ENCODE assay signal across 14 mouse cellular contexts in the genomic region with DNA sequence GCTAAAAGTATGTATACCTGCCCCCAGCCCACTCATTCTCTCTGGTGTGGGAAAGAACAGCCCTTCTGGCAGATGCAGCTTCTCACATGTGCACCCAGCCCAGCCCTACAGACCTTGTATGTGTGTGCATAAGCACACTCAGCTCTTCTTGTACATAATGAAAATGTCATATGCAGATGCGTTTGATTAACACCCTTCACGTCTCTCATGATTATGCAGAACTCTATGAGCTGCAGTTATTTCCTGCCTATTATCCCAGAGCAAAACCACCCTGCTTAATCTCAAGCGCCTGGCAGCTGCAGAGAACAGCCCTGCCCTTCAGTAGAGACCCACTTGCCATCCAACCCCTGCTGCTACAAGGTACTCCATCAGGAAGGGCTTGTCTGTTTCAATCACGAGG. TPM values are rescaled to one million over a fixed set of nuclear protein-coding genes. Genes with fewer than 3 reads are reported as not detected.
DNase-seq lines count a peak whose midpoint lies in the region; ATAC-seq and TF ChIP-seq lines count a peak whose summit lies in the region.
"Had no signal": no experiment of that assay in that cellular context is flagged by ENCODE, and none has a peak within 500 bp of the region (broad histone marks: within the 10 kb centered on the region; RNA-seq: fewer than 3 reads in every experiment).

No protein-coding gene starts in this region.

- TF ChIP-seq CTCF in hindbrain, postnatal 0 days (IDR thresholded peaks at IDR 0.05; ENCODE audit: low read depth), result no peak

- H3K27ac ChIP-seq in hindbrain, embryonic 10.5 days, result peak overlapping the region; percentile 3
- no peak overlapping the region for H3K27ac ChIP-seq in hindbrain, postnatal 0 days
- H3K27ac ChIP-seq in forebrain, embryonic 12.5 days, result peak overlapping the region; percentile 89
- H3K27ac ChIP-seq: heart, embryonic 10.5 days; lung, embryonic 15.5 days had no signal

- WGBS in hindbrain, embryonic 10.5 days, result 74% methylated on average over 4 of the region's 4 CpGs
- WGBS in hindbrain, postnatal 0 days, result 42% methylated on average over 4 of the region's 4 CpGs
- WGBS in forebrain, embryonic 12.5 days, result 45% methylated on average over 4 of the region's 4 CpGs

- H3K27me3 ChIP-seq in hindbrain, embryonic 10.5 days (ENCODE audit: insufficient read depth, poor library complexity, severe bottlenecking), result no peaks in the 10 kb centered on the region
- H3K27me3 ChIP-seq in hindbrain, postnatal 0 days (ENCODE audit: insufficient read depth, low read length), result no peaks in the 10 kb centered on the region
- no peaks in the 10 kb centered on the region for H3K27me3 ChIP-seq in forebrain, embryonic 12.5 days
- H3K27me3 ChIP-seq: lung, embryonic 15.5 days had no signal

- no peak overlapping the region for H3K4me3 ChIP-seq in hindbrain, embryonic 10.5 days
- no peak overlapping the region for H3K4me3 ChIP-seq in hindbrain, postnatal 0 days (ENCODE audit: low read length)
- no peak overlapping the region for H3K4me3 ChIP-seq in forebrain, embryonic 12.5 days (replicated peaks)
- H3K4me3 ChIP-seq: erythroblast, embryonic 14.5 days; heart, embryonic 10.5 days; lung, embryonic 15.5 days had no signal

- no peak for DNase-seq in hindbrain, embryonic 10.5 days (ENCODE audit: low spot score)
- no peak for DNase-seq in hindbrain, postnatal 0 days (ENCODE audit: low spot score)
- DNase-seq in MN1 (ENCODE audit: low spot score), result peak; percentile 32
- no peak for DNase-seq in T-cell, adult 2 months (ENCODE audit: low spot score)
- no peak for DNase-seq in layer of hippocampus, adult 18-20 months (ENCODE audit: low spot score in 2 of 2)
- DNase-seq in yolk sac, embryonic 10.5 days (ENCODE audit: low spot score), result no peak
- DNase-seq: cerebellum, adult 11 months; right cerebral cortex, adult 18-20 months; spleen, adult 18-20 months had no signal

- H3K4me1 ChIP-seq in hindbrain, embryonic 10.5 days (replicated peaks), result peaks cover 95% of the 10 kb centered on the region
- peaks cover 30% of the 10 kb centered on the region for H3K4me1 ChIP-seq in hindbrain, postnatal 0 days (ENCODE audit: insufficient read depth, low read length)
- H3K4me1 ChIP-seq in forebrain, embryonic 12.5 days, result peaks cover 93% of the 10 kb centered on the region

- H3K9ac ChIP-seq in hindbrain, postnatal 0 days (replicated peaks; ENCODE audit: low read length), result no peak overlapping the region
- no peak overlapping the region for H3K9ac ChIP-seq in forebrain, embryonic 12.5 days
- H3K9ac ChIP-seq: lung, embryonic 15.5 days had no signal

- no peak for ATAC-seq in hindbrain, postnatal 0 days
- ATAC-seq in forebrain, embryonic 12.5 days (ENCODE audit: low FRiP score), result 0 out of 2 replicates have a peak, but pooled peaks have one; percentile 6
- ATAC-seq in inflammation-experienced regulatory T-cells, adult 6 months, result peak; percentile 36

- no peaks in the 10 kb centered on the region for H3K36me3 ChIP-seq in hindbrain, embryonic 10.5 days
- H3K36me3 ChIP-seq in hindbrain, postnatal 0 days (ENCODE audit: insufficient read depth, low read length), result no peaks in the 10 kb centered on the region
- no peaks in the 10 kb centered on the region for H3K36me3 ChIP-seq in forebrain, embryonic 12.5 days (replicated peaks)
- H3K36me3 ChIP-seq: heart, embryonic 10.5 days; lung, embryonic 15.5 days had no signal

- no peaks in the 10 kb centered on the region for H3K9me3 ChIP-seq in hindbrain, embryonic 10.5 days
- H3K9me3 ChIP-seq in hindbrain, postnatal 0 days (ENCODE audit: low read length), result no peaks in the 10 kb centered on the region
- no peaks in the 10 kb centered on the region for H3K9me3 ChIP-seq in forebrain, embryonic 12.5 days
- H3K9me3 ChIP-seq: heart, embryonic 10.5 days; lung, embryonic 15.5 days had no signal

- H3K4me2 ChIP-seq in hindbrain, postnatal 0 days (ENCODE audit: low read depth, low read length), result no peak overlapping the region
- H3K4me2 ChIP-seq in forebrain, embryonic 12.5 days, result no peak overlapping the region
- H3K4me2 ChIP-seq: lung, embryonic 15.5 days had no signal

RNA-seq across cellular contexts. Expression of gene Tmem131l, which starts 55.6 kb away (rescaled TPM):
- polyA plus RNA-seq in hindbrain, embryonic 10.5 days (2016; fragmentation: Nextera tagmentation; extraction: Ambion mirVana), result 70.2 and 70.8 TPM in 2 replicates
- total RNA-seq in hindbrain, postnatal 0 days (2014; rRNA removed), result 28.4 and 33.2 TPM in 2 replicates
- polyA plus RNA-seq in hindbrain, postnatal 0 days (2015; fragmentation: Nextera tagmentation; extraction: Ambion mirVana), result 18.6 and 20.5 TPM in 2 replicates
- 116 and 130 TPM in 2 replicates for polyA plus RNA-seq in forebrain, embryonic 12.5 days (2016; fragmentation: Nextera tagmentation; extraction: Ambion mirVana)
- polyA plus RNA-seq in inflammation-experienced regulatory T-cells, adult 6 months (2017; shearing (Covaris generic)), result 10 to 100 TPM; 34.7 to 39.7 (median 36.1) TPM
- 10 to 100 TPM; 28.0 to 33.3 TPM for total RNA-seq in layer of hippocampus, adult 18-20 months (2021)
